Mouse (Mus musculus) stomach, postnatal 0 days (tissue): ENCODE data around the gene Stag1.

Experiments used
- CTCF ChIP-seq: IDR thresholded peaks from 2 replicates; pipeline ENCODE4 v1.5.1; 2016; ENCODE audit warnings: antibody characterized with exemption, low read depth, mild to moderate bottlenecking, moderate library complexity
- EP300 ChIP-seq: optimal IDR thresholded peaks from 2 replicates; pipeline ENCODE3; 2016; ENCODE audit warnings: antibody characterized with exemption

DNA sequence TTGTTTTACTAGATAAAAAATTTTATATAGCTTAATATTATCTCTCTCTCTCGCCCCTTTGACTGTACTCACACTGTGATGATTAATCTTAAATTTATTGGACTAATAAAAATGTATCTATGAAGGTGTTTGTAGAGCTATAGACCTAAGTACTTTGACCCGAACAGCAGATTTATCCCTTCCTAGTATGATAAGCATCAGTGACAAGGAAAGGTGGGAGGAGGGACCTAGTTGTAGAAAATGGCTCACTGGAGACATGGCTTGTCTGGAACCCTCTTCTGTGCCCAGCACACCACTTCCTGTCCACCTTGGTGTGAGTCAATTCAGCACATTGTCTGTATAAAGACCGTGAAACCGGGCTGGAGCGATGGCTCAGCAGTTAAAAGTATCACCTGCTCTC lies 393.0 kb downstream of the Stag1 start:
- TF ChIP-seq EP300 = no peak
- TF ChIP-seq CTCF = no peak
